Mouse (Mus musculus): ENCODE data around the gene Bola2.
"Not testable (repeated sequence)": the region's sequence is repeated elsewhere in the genome, so short reads cannot be mapped to it uniquely, and the experiment has no call there.

The Bola2 gene

GRCm38 (mm10) chr7:126695210-126695611 lies at the start of gene Bola2:
Bola2 (plus strand) TSS chr7:126695401.
- DNase-seq: peak; percentile 79 to 88

- no peak for DNase-seq
Observed at GRCm38 (mm10) chr7:126645708-126646107, 49.5 kb upstream of the Bola2 start.

GRCm38 (mm10) chr7:126648486-126648885 lies 46.7 kb upstream of the Bola2 start:
- no peak for DNase-seq

GRCm38 (mm10) chr7:126649231-126650051 lies 45.8 kb upstream of the Bola2 start, which contains the start of gene Sgf29:
Sgf29 (plus strand) TSS chr7:126649309.
- peak; percentile 96 to 97 for DNase-seq

GRCm38 (mm10) chr7:126650852-126651251 lies 44.3 kb upstream of the Bola2 start:
- DNase-seq: no peak

- no peak for DNase-seq
Observed at GRCm38 (mm10) chr7:126653991-126654390, 41.2 kb upstream of the Bola2 start.

GRCm38 (mm10) chr7:126655695-126656094 lies 39.5 kb upstream of the Bola2 start:
- no peak for DNase-seq

- DNase-seq: no peak
Observed at GRCm38 (mm10) chr7:126657522-126657921, 37.7 kb upstream of the Bola2 start.

GRCm38 (mm10) chr7:126659771-126660170 lies 35.4 kb upstream of the Bola2 start:
- no peak for DNase-seq

GRCm38 (mm10) chr7:126663646-126664045 lies 31.6 kb upstream of the Bola2 start:
- DNase-seq: no peak

- DNase-seq: peak in 1 of 2 experiments; percentile 36
Observed at GRCm38 (mm10) chr7:126665269-126665668, 29.9 kb upstream of the Bola2 start.

GRCm38 (mm10) chr7:126667495-126668090 lies 27.6 kb upstream of the Bola2 start:
- DNase-seq: no peak

GRCm38 (mm10) chr7:126668452-126668851 lies 26.7 kb upstream of the Bola2 start:
- no peak for DNase-seq

- DNase-seq: no peak
Observed at GRCm38 (mm10) chr7:126670152-126670551, 25.0 kb upstream of the Bola2 start.

- no peak for DNase-seq
Observed at GRCm38 (mm10) chr7:126672111-126672510, 23.1 kb upstream of the Bola2 start.

GRCm38 (mm10) chr7:126675104-126675503 lies 20.1 kb upstream of the Bola2 start:
- no peak for DNase-seq

- DNase-seq: peak in 1 of 2 experiments; percentile 37
Observed at GRCm38 (mm10) chr7:126676207-126676606, 19.0 kb upstream of the Bola2 start, which contains the start of gene Sult1a1. Sult1a1 (minus strand) TSS chr7:126676432.

- no peak for DNase-seq
Observed at GRCm38 (mm10) chr7:126676631-126677220, 18.5 kb upstream of the Bola2 start.

GRCm38 (mm10) chr7:126678545-126679341 lies 16.5 kb upstream of the Bola2 start:
- DNase-seq: no peak

- no peak for DNase-seq
Observed at GRCm38 (mm10) chr7:126679683-126680082, 15.5 kb upstream of the Bola2 start.

GRCm38 (mm10) chr7:126681221-126681620 lies 14.0 kb upstream of the Bola2 start:
- no peak for DNase-seq

GRCm38 (mm10) chr7:126688156-126688555 lies 7.0 kb upstream of the Bola2 start:
- DNase-seq: not testable (repeated sequence)

- no peak for DNase-seq
Observed at GRCm38 (mm10) chr7:126689021-126689420, 6.2 kb upstream of the Bola2 start.
